Mouse (Mus musculus): ENCODE results near the gene Slco4a1. TPM values are rescaled to one million over a fixed set of nuclear protein-coding genes. Genes with fewer than 3 reads are reported as not detected.

Slco4a1 gene
- polyA plus RNA-seq, 1 experiment: 15.6 TPM

DNA sequence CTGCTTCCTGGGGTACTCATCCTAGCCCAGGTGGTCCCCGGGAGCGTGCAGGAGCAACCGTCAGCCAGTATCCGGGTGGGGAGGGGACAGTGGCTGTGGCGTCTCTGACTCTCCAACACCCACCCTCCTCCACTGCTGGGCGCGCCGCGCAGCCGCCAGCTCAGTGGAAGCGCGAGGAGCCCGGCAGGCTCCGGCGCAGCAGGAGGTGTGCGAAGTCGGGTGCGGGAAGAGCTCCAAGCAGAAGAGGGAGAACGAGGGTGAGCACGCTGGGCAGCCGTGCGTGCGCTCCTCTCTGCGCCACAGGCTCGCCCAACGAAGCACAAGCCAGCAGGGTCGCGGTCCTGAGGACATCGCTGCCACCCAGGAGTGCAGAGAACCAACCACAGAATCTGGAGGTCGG is 43.7 kb downstream of the Slco4a1 start, which contains the start of gene Ntsr1:
Gene Ntsr1 (plus strand): TSS at position 236 of the 400 bp plus-strand sequence.
- no peak within 1 kb of the TSS for H3K4me3 ChIP-seq (replicated peaks; ENCODE audit: control insufficient read depth, low read depth, low read length)
- TF ChIP-seq CTCF (IDR thresholded peaks at IDR 0.05; ENCODE audit: control insufficient read depth, insufficient read depth, low read length) (no peak), POLR2A (IDR thresholded peaks at IDR 0.05; ENCODE audit: borderline replicate concordance, control insufficient read depth, low read depth, low read length) (no peak)
- WGBS: 3% methylated on average over 30 of the region's 30 CpGs
- H3K27ac ChIP-seq (ENCODE audit: control insufficient read depth, insufficient read depth, low read depth, low read length, poor library complexity): no peak within 1 kb of the TSS; the same call in 1 of the 2 replicates
- H3K4me1 ChIP-seq (ENCODE audit: control insufficient read depth, insufficient read depth, low read length): no peaks in the 10 kb centered on the region

DNA sequence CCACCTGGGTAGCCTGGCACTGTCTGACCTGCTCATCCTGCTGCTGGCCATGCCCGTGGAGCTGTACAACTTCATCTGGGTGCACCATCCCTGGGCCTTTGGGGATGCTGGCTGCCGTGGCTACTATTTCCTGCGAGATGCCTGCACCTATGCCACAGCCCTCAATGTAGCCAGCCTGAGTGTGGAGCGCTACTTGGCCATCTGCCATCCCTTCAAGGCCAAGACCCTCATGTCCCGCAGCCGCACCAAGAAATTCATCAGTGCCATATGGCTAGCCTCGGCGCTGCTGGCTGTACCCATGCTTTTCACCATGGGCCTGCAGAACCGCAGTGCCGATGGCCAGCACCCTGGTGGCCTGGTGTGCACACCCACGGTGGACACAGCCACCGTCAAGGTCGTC is 44.7 kb downstream of the Slco4a1 start:
- 33% methylated on average over 13 of the region's 13 CpGs for whole genome bisulfite sequencing
- 0 out of 2 replicates have a peak, but pooled peaks have one; percentile 21 for TF ChIP-seq POLR2A (IDR thresholded peaks at IDR 0.05; ENCODE audit: borderline replicate concordance, control insufficient read depth, low read depth, low read length)
- TF ChIP-seq CTCF (IDR thresholded peaks at IDR 0.05; ENCODE audit: control insufficient read depth, insufficient read depth, low read length): no peak
- no peaks in the 10 kb centered on the region for H3K4me1 ChIP-seq (ENCODE audit: control insufficient read depth, insufficient read depth, low read length)
- no peak overlapping the region for H3K4me3 ChIP-seq (replicated peaks; ENCODE audit: control insufficient read depth, low read depth, low read length)
- H3K27ac ChIP-seq (ENCODE audit: control insufficient read depth, insufficient read depth, low read depth, low read length, poor library complexity): no peak overlapping the region

- Histone ChIP-seq H3K4me3 (replicated peaks; ENCODE audit: control insufficient read depth, low read depth, low read length) (no peak overlapping the region), H3K4me1 (ENCODE audit: control insufficient read depth, insufficient read depth, low read length) (no peaks in the 10 kb centered on the region), H3K27ac (ENCODE audit: control insufficient read depth, insufficient read depth, low read depth, low read length, poor library complexity) (no peak overlapping the region)
- TF ChIP-seq CTCF (IDR thresholded peaks at IDR 0.05; ENCODE audit: control insufficient read depth, insufficient read depth, low read length): no peak
- 45% methylated on average over 9 of the region's 9 CpGs for WGBS
Measured at GRCm38 (mm10) chr2:180501217-180501967, 45.3 kb downstream of the Slco4a1 start.

DNA sequence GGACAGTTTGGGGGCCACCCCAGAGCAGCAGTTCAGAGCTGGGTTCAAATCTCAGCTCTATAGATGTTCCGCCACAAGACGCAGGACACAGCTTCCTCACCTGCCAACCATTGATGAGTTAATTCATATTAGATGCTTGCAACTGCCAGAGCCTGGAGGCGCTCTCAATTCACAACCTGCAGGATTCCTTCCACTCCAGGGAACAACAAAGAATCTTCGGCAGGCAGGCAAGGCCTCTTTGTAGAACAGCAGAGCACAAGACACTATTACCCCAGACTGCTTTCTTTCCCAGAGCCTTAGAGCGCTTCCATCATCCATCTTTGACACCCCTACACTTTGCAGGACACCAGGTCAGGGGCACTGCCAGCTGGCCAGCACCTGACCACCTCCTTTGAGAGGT is 50.2 kb downstream of the Slco4a1 start:
- WGBS: 82% methylated on average over 5 of the region's 5 CpGs
- no peaks in the 10 kb centered on the region for H3K4me1 ChIP-seq (ENCODE audit: control insufficient read depth, insufficient read depth, low read length)
- TF ChIP-seq CTCF (IDR thresholded peaks at IDR 0.05; ENCODE audit: control insufficient read depth, insufficient read depth, low read length) (no peak), POLR2A (IDR thresholded peaks at IDR 0.05; ENCODE audit: borderline replicate concordance, control insufficient read depth, low read depth, low read length) (no peak)
- H3K27ac ChIP-seq (ENCODE audit: control insufficient read depth, insufficient read depth, low read depth, low read length, poor library complexity): no peak overlapping the region
- H3K4me3 ChIP-seq (replicated peaks; ENCODE audit: control insufficient read depth, low read depth, low read length): no peak overlapping the region

DNA sequence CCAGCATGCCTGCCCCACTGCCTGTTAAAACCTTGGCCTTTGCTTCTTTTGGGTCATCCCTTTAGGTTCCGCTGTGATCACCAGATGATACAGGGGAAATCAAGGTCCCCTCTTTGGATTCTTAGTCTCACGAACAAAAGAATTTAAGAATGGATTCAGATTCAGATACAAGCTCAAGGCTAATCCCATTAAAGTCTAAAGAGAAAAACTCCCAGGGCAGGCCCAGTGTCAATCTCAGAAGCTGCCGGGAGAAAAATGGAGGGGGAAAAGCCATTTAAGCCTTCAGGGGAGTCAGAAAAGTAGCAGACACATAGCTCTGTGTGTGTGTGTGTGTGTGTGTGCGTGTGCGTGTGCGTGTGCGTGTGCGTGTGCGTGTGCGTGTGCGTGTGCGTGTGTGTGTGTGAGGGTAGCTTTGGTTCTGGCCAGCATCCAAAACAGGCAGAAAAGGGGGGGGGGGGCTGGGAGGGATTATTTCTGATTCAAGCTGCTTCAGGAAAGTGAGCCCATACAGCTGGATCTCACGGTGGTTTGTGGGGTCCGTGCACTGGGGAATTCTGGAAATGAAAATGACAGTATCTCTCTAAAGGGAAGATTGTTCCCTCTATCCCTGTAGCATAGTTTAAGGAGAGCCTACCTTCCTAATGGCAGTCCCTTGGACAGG is 52.5 kb downstream of the Slco4a1 start:
- TF ChIP-seq POLR2A (IDR thresholded peaks at IDR 0.05; ENCODE audit: borderline replicate concordance, control insufficient read depth, low read depth, low read length): no peak
- Histone ChIP-seq H3K4me1 (ENCODE audit: control insufficient read depth, insufficient read depth, low read length) (no peaks in the 10 kb centered on the region), H3K27ac (ENCODE audit: control insufficient read depth, insufficient read depth, low read depth, low read length, poor library complexity) (no peak overlapping the region), H3K4me3 (replicated peaks; ENCODE audit: control insufficient read depth, low read depth, low read length) (no peak overlapping the region)
- WGBS: 80% methylated on average over 14 of the region's 14 CpGs

DNA sequence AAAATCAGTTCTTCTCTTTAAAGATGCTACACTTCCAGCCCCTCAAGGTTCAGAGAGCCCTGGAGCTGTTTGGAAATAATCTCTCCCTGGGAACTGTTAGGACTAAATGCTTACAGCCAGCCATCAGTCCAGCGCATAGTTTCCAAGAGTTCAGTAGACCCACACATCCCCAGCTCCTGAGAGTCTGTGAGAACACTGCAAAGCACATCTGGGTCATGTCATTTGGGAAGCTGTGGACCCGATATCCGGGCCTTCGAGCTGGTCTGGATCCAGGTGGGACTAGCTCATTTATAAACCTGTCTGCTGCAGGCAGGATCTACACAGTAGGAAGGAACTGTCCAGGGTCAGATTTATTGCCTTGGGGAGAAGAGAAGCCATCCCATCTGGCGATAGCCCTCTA is 54.8 kb downstream of the Slco4a1 start:
- Histone ChIP-seq H3K4me1 (ENCODE audit: control insufficient read depth, insufficient read depth, low read length) (no peaks in the 10 kb centered on the region), H3K4me3 (replicated peaks; ENCODE audit: control insufficient read depth, low read depth, low read length) (no peak overlapping the region), H3K27ac (ENCODE audit: control insufficient read depth, insufficient read depth, low read depth, low read length, poor library complexity) (no peak overlapping the region)
- TF ChIP-seq POLR2A (IDR thresholded peaks at IDR 0.05; ENCODE audit: borderline replicate concordance, control insufficient read depth, low read depth, low read length): no peak
- no peak for TF ChIP-seq CTCF (IDR thresholded peaks at IDR 0.05; ENCODE audit: control insufficient read depth, insufficient read depth, low read length)
- WGBS: 79% methylated on average over 5 of the region's 5 CpGs

DNA sequence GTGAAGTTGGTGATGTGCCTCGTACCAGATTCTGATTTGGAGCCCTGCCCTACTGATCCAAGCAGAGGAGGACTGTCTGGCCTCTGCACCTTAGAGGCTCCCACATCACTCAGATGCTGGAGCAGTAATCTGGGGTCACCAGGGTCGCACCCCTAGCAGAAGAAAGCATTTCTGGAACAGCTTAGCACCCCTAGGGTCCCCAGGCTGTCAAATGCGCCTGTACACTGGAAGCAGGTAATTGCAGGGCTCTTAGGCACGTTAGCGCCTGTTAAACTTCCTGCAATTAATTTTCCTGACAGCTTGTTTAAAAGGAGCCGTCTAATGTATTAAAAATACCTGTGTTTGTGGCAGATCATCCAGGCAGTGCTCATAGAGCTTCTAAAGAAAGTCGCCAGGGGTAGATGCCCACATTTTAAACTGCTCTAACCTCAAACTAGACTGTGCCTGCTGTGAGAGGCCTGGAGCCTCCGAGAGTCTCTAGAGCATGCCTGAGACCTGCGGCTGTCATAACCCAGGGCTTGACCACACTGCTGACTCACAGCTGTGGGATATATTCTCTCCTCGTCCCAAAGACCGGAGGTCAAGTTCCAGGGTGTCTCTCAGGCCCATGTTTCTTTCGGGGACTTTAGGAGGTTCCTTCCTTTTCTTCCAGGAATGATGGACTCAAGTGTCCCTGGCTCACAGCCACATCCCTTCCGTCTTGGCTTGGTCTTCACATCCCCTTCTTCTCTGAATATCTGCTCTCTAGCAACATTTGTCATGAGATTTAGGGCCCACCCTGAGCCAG is 56.0 kb downstream of the Slco4a1 start:
- Histone ChIP-seq H3K27ac (ENCODE audit: control insufficient read depth, insufficient read depth, low read depth, low read length, poor library complexity) (no peak overlapping the region), H3K4me1 (ENCODE audit: control insufficient read depth, insufficient read depth, low read length) (no peaks in the 10 kb centered on the region), H3K4me3 (replicated peaks; ENCODE audit: control insufficient read depth, low read depth, low read length) (no peak overlapping the region)
- 19% methylated on average over 13 of the region's 13 CpGs for WGBS
- TF ChIP-seq POLR2A (IDR thresholded peaks at IDR 0.05; ENCODE audit: borderline replicate concordance, control insufficient read depth, low read depth, low read length) (no peak), CTCF (IDR thresholded peaks at IDR 0.05; ENCODE audit: control insufficient read depth, insufficient read depth, low read length) (no peak)

DNA sequence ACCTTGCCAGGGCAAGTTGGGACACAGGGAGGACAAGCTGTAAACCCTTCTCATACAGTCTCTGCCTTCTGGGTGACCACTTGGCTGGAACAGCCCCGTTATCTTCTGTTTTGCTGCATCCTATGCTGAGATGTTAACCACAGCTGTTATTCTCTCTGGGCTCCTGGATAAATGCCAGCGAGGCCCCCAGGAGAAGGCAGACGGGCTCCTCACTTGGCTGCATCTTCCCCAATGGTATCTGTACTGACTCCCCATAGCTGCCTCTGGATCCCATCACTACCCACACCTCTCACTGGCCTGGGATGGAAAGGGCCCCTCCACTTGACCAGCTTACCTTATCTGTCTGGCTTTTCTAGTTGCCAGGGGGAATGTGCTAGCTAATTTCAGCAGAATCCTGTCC is 57.0 kb downstream of the Slco4a1 start:
- H3K4me1 ChIP-seq (ENCODE audit: control insufficient read depth, insufficient read depth, low read length): no peaks in the 10 kb centered on the region
- TF ChIP-seq POLR2A (IDR thresholded peaks at IDR 0.05; ENCODE audit: borderline replicate concordance, control insufficient read depth, low read depth, low read length) (no peak), CTCF (IDR thresholded peaks at IDR 0.05; ENCODE audit: control insufficient read depth, insufficient read depth, low read length) (no peak)
- WGBS: 49% methylated on average over 3 of the region's 3 CpGs
- no peak overlapping the region for H3K4me3 ChIP-seq (replicated peaks; ENCODE audit: control insufficient read depth, low read depth, low read length)
- no peak overlapping the region for H3K27ac ChIP-seq (ENCODE audit: control insufficient read depth, insufficient read depth, low read depth, low read length, poor library complexity)

Data from bone marrow, adult 2 months (tissue).